Mouse (Mus musculus) hindbrain, embryonic 11.5 days (tissue): ENCODE results near the gene Ina. TPM values are rescaled to one million over a fixed set of nuclear protein-coding genes. Genes with fewer than 3 reads are reported as not detected.
A peak's percentile ranks its signal among the peaks of the same experiment; 100 is the strongest.

Source experiments
- ATAC-seq: fragments of 200-750 bp; cut with Nextera tagmentation; 2 replicates; pipeline ENCODE4 v1.8.0; 2017; ENCODE audit warnings: mild to moderate bottlenecking, moderate TSS enrichment, moderate library complexity; ENCODE audit not compliant: low FRiP score
- DNase-seq: peaks from one replicate; pipeline ENCODE4 v3.0.0-alpha.2; 2015; ENCODE audit warnings: low spot score
- H3K27ac ChIP-seq: fragments of 300-500 bp; sonication (generic); 2 replicates; pipeline ENCODE4 v1.5.1; 2014; ENCODE audit warnings: mild to moderate bottlenecking, low read depth, low read length
- H3K27me3 ChIP-seq: fragments of 300-500 bp; sonication (generic); 2 replicates; pipeline ENCODE4 v1.6.1; 2014; ENCODE audit warnings: mild to moderate bottlenecking, low read length, moderate library complexity, mixed read lengths; ENCODE audit not compliant: control insufficient read depth, insufficient read depth
- H3K36me3 ChIP-seq: fragments of 300-500 bp; sonication (generic); 2 replicates; pipeline ENCODE4 v1.6.1; 2014; ENCODE audit warnings: mild to moderate bottlenecking, low read length, moderate library complexity, mixed read lengths; ENCODE audit not compliant: control insufficient read depth, insufficient read depth
- H3K4me1 ChIP-seq: fragments of 300-500 bp; sonication (generic); replicated peaks from 2 replicates; pipeline ENCODE4 v1.6.1; 2014; ENCODE audit warnings: low read length, mixed read lengths; ENCODE audit not compliant: control insufficient read depth, insufficient read depth
- H3K4me2 ChIP-seq: fragments of 300-500 bp; sonication (generic); replicated peaks from 2 replicates; pipeline ENCODE4 v1.6.1; 2014; ENCODE audit warnings: mild to moderate bottlenecking, low read depth, low read length
- H3K4me3 ChIP-seq: fragments of 300-500 bp; sonication (generic); 2 replicates; pipeline ENCODE4 v1.5.1; 2014; ENCODE audit warnings: low read depth, low read length
- H3K9ac ChIP-seq: fragments of 300-500 bp; sonication (generic); 2 replicates; pipeline ENCODE4 v1.6.1; 2014; ENCODE audit warnings: low read depth, low read length
- H3K9me3 ChIP-seq: fragments of 300-500 bp; sonication (generic); 2 replicates; pipeline ENCODE4 v1.6.1; 2016; ENCODE audit warnings: low read length; ENCODE audit not compliant: control insufficient read depth
- WGBS: fragments of 180-500 bp; shearing (Covaris S2); extraction: QIAGEN DNeasy Blood & Tissue Kit; methylation state at CpG from one replicate; pipeline ENCODE4 v1.1.7; 2014; 5-methylcytosine and 5-hydroxymethylcytosine counted together
- polyA plus RNA-seq: library from polyadenylated mRNA; unstranded; fragments of >200 nt; fragmentation: Nextera tagmentation; extraction: Ambion mirVana; gene quantifications from 2 replicates; pipeline ENCODE4 v1.2.1, GENCODE M21; 2014

Ina gene
- polyA plus RNA-seq, 1 experiment from 2014 or later, result 266 TPM

GRCm38 (mm10) chr19:47016487-47016886 lies 2.0 kb downstream of the Ina start:
- WGBS, result 0% methylated on average over 15 of the region's 15 CpGs
- 0 out of 2 replicates have a peak overlapping the region, but pooled peaks have one; percentile 47 for H3K27ac ChIP-seq
- H3K27me3 ChIP-seq, result peaks cover 33% of the 10 kb centered on the region
- ATAC-seq, result no peak
- H3K4me3 ChIP-seq, result peak overlapping the region; percentile 70
- H3K36me3 ChIP-seq, result no peaks in the 10 kb centered on the region
- no peaks in the 10 kb centered on the region; the same call in 1 of the 2 replicates for H3K4me1 ChIP-seq
- H3K9me3 ChIP-seq, result no peaks in the 10 kb centered on the region
- DNase-seq, result peak; percentile 84
- H3K4me2 ChIP-seq, result peak overlapping the region; percentile 27; the same call in 1 of the 2 replicates
- H3K9ac ChIP-seq, result peak overlapping the region; percentile 83

- peak overlapping the region; percentile 35 for H3K4me2 ChIP-seq
- peak overlapping the region; percentile 75 for H3K9ac ChIP-seq
- H3K36me3 ChIP-seq, result no peaks in the 10 kb centered on the region
- peak overlapping the region; percentile 83 for H3K27ac ChIP-seq
- ATAC-seq (no peak), DNase-seq (peak; percentile 56)
- peaks cover 31% of the 10 kb centered on the region for H3K27me3 ChIP-seq
- no peaks in the 10 kb centered on the region; the same call in 1 of the 2 replicates for H3K4me1 ChIP-seq
- no peaks in the 10 kb centered on the region for H3K9me3 ChIP-seq
- 2% methylated on average over 3 of the region's 3 CpGs for WGBS
- peak overlapping the region; percentile 70 for H3K4me3 ChIP-seq
These were observed 3.3 kb downstream of the Ina start for GRCm38 (mm10) chr19:47017831-47018230.

GRCm38 (mm10) chr19:47018330-47018729 lies 3.8 kb downstream of the Ina start:
- H3K9me3 ChIP-seq, result no peaks in the 10 kb centered on the region
- H3K36me3 ChIP-seq, result no peaks in the 10 kb centered on the region
- peak overlapping the region; percentile 75; the same call in 1 of the 2 replicates for H3K9ac ChIP-seq
- ATAC-seq (no peak), DNase-seq (peak; percentile 37)
- H3K27me3 ChIP-seq, result peaks cover 27% of the 10 kb centered on the region
- H3K27ac ChIP-seq, result peak overlapping the region; percentile 83
- peak overlapping the region; percentile 70 for H3K4me3 ChIP-seq
- no peaks in the 10 kb centered on the region; the same call in 1 of the 2 replicates for H3K4me1 ChIP-seq
- H3K4me2 ChIP-seq, result peak overlapping the region; percentile 35
- 26% methylated on average over 2 of the region's 2 CpGs for WGBS

GRCm38 (mm10) chr19:47019326-47019725 lies 4.8 kb downstream of the Ina start:
- Histone ChIP-seq H3K27ac (peak overlapping the region; percentile 83), H3K9ac (peak overlapping the region; percentile 75), H3K4me3 (peak overlapping the region; percentile 70), H3K27me3 (peaks cover 19% of the 10 kb centered on the region), H3K4me1 (no peaks in the 10 kb centered on the region; the same call in 1 of the 2 replicates), H3K9me3 (no peaks in the 10 kb centered on the region), H3K36me3 (no peaks in the 10 kb centered on the region), H3K4me2 (peak overlapping the region; percentile 35)
- DNase-seq (peak; percentile 79), ATAC-seq (peak; percentile 62)
- 17% methylated on average over 6 of the region's 6 CpGs for WGBS

GRCm38 (mm10) chr19:47022709-47023108 lies 8.2 kb downstream of the Ina start:
- Histone ChIP-seq H3K4me2 (no peak overlapping the region), H3K4me3 (no peak overlapping the region), H3K4me1 (no peaks in the 10 kb centered on the region; the same call in 1 of the 2 replicates), H3K27ac (no peak overlapping the region), H3K36me3 (no peaks in the 10 kb centered on the region), H3K9ac (no peak overlapping the region), H3K9me3 (no peaks in the 10 kb centered on the region), H3K27me3 (no peaks in the 10 kb centered on the region)
- WGBS, result 91% methylated on average over 4 of the region's 4 CpGs
- ATAC-seq (no peak), DNase-seq (no peak)

GRCm38 (mm10) chr19:47023546-47023945 lies 9.0 kb downstream of the Ina start:
- no peaks in the 10 kb centered on the region for H3K9me3 ChIP-seq
- DNase-seq, result no peak
- H3K27ac ChIP-seq, result no peak overlapping the region
- no peaks in the 10 kb centered on the region; the same call in 1 of the 2 replicates for H3K4me1 ChIP-seq
- no peak overlapping the region for H3K9ac ChIP-seq
- no peak overlapping the region for H3K4me3 ChIP-seq
- H3K4me2 ChIP-seq, result no peak overlapping the region
- H3K36me3 ChIP-seq, result no peaks in the 10 kb centered on the region
- H3K27me3 ChIP-seq, result no peaks in the 10 kb centered on the region
- ATAC-seq, result no peak
- 92% methylated on average over 13 of the region's 13 CpGs for WGBS

GRCm38 (mm10) chr19:47024954-47025353 lies 10.5 kb downstream of the Ina start:
- no peak for ATAC-seq

GRCm38 (mm10) chr19:47026513-47026912 lies 12.0 kb downstream of the Ina start:
- ATAC-seq (no peak), DNase-seq (no peak)
- WGBS, result 83% methylated on average over 4 of the region's 4 CpGs
- H3K27me3 ChIP-seq, result no peaks in the 10 kb centered on the region
- H3K4me1 ChIP-seq, result no peaks in the 10 kb centered on the region
- H3K9me3 ChIP-seq, result no peaks in the 10 kb centered on the region
- no peak overlapping the region for H3K27ac ChIP-seq
- no peak overlapping the region for H3K4me2 ChIP-seq
- H3K9ac ChIP-seq, result no peak overlapping the region
- H3K4me3 ChIP-seq, result no peak overlapping the region
- no peaks in the 10 kb centered on the region for H3K36me3 ChIP-seq

More at GRCm38 (mm10) chr19:47024954-47025353, 10.5 kb downstream of the Ina start:
- Histone ChIP-seq H3K4me2 (no peak overlapping the region), H3K27ac (no peak overlapping the region), H3K4me3 (no peak overlapping the region), H3K9me3 (no peaks in the 10 kb centered on the region), H3K36me3 (no peaks in the 10 kb centered on the region), H3K9ac (no peak overlapping the region), H3K4me1 (no peaks in the 10 kb centered on the region), H3K27me3 (no peaks in the 10 kb centered on the region)
- no peak for DNase-seq
- WGBS, result 88% methylated on average over 10 of the region's 10 CpGs

- 62% methylated on average over 9 of the region's 9 CpGs for WGBS
- Histone ChIP-seq H3K9me3 (no peaks in the 10 kb centered on the region), H3K4me3 (no peak overlapping the region), H3K9ac (peak overlapping the region; percentile 27; the same call in 1 of the 2 replicates), H3K27ac (peak overlapping the region; percentile 78), H3K36me3 (peaks cover 2% of the 10 kb centered on the region; the same call in 1 of the 2 replicates), H3K4me2 (no peak overlapping the region), H3K4me1 (no peaks in the 10 kb centered on the region), H3K27me3 (no peaks in the 10 kb centered on the region)
- ATAC-seq, result no peak
- DNase-seq, result no peak
These were observed 15.3 kb downstream of the Ina start for GRCm38 (mm10) chr19:47029796-47030195.
